Mouse (Mus musculus) midbrain, embryonic 16.5 days (tissue): ENCODE measurements around the gene Cdc42ep4. TPM values are rescaled to one million over a fixed set of nuclear protein-coding genes. Genes with fewer than 3 reads are reported as not detected.

Source experiments
- ATAC-seq: fragments of 200-750 bp; cut with Nextera tagmentation; 2 replicates; pipeline ENCODE4 v1.8.0; 2017; ENCODE audit warnings: moderate TSS enrichment
- H3K27ac ChIP-seq: fragments of 300-500 bp; sonication (generic); 2 replicates; pipeline ENCODE4 v1.5.1; 2014; ENCODE audit warnings: mild to moderate bottlenecking, low read length, mixed read lengths
- H3K27me3 ChIP-seq: fragments of 300-500 bp; sonication (generic); 2 replicates; pipeline ENCODE4 v1.6.1; 2014; ENCODE audit warnings: low read depth, low read length, mixed read lengths; ENCODE audit not compliant: control insufficient read depth, insufficient read depth
- H3K36me3 ChIP-seq: fragments of 300-500 bp; sonication (generic); 2 replicates; pipeline ENCODE4 v1.6.1; 2014; ENCODE audit warnings: mild to moderate bottlenecking, low read length, moderate library complexity, mixed read lengths; ENCODE audit not compliant: control insufficient read depth, insufficient read depth
- H3K4me1 ChIP-seq: fragments of 300-500 bp; sonication (generic); 2 replicates; pipeline ENCODE4 v1.6.1; 2014; ENCODE audit warnings: mild to moderate bottlenecking, low read length, mixed read lengths; ENCODE audit not compliant: control insufficient read depth, insufficient read depth
- H3K4me2 ChIP-seq: fragments of 300-500 bp; sonication (generic); 2 replicates; pipeline ENCODE4 v1.6.1; 2014; ENCODE audit warnings: mild to moderate bottlenecking, low read length, mixed read lengths
- H3K4me3 ChIP-seq: fragments of 300-500 bp; sonication (generic); 2 replicates; pipeline ENCODE4 v1.5.1; 2014; ENCODE audit warnings: low read depth, mild to moderate bottlenecking, low read length, moderate library complexity, mixed read lengths
- H3K9ac ChIP-seq: fragments of 300-500 bp; sonication (generic); 2 replicates; pipeline ENCODE4 v1.6.1; 2014; ENCODE audit warnings: low read depth, low read length, mixed read lengths
- H3K9me3 ChIP-seq: fragments of 300-500 bp; sonication (generic); replicated peaks from 2 replicates; pipeline ENCODE4 v1.6.1; 2014; ENCODE audit warnings: mild to moderate bottlenecking, low read length, mixed read lengths; ENCODE audit not compliant: control insufficient read depth, poor library complexity, severe bottlenecking
- WGBS: fragments of 180-500 bp; shearing (Covaris S2); extraction: QIAGEN DNeasy Blood & Tissue Kit; methylation state at CpG from one replicate; pipeline ENCODE4 v1.1.7; 2014; 5-methylcytosine and 5-hydroxymethylcytosine counted together
- polyA plus RNA-seq: library from polyadenylated mRNA; unstranded; fragments of >200 nt; fragmentation: Nextera tagmentation; extraction: Ambion mirVana; gene quantifications from 2 replicates; pipeline ENCODE4 v1.2.1, GENCODE M21; 2015

Gene Cdc42ep4
- polyA plus RNA-seq, 1 experiment from 2014 or later = 73.2 TPM

DNA sequence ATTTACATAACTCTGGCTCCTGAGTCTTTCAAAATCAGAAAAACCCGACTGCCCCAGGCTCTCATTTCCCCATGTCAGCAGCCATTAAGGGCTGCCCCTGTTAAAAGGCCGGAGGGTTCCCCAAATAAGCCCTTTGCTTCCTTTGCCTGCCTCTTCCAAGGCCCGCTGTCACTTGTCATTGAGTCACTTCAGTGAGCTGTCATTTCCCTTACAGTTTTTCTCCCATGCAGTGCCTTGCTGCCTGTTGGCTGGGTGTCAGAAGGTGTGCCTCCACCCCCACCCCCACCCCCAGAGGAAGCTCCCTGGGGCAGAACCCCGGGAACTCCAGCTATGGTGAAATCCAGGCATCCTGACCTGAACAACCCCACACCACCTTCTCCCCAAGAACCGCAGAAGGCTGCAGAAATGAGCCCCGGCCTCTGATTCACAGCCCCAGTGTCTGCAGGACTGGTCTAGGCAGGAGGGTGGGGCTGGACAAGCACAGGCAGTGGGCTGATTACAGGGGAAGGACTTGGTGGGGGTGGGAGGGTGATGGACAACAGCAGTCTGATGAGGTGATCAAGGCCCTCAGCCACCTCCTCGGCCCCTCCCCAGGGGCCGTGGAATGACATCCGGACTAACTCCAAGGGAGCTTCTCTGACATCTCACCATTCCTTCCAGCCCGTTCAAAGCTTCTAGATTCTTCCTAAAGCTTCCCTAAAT is 14.8 kb upstream of the Cdc42ep4 start:
- 56% methylated on average over 10 of the region's 10 CpGs for WGBS
- Histone ChIP-seq H3K9ac (0 out of 2 replicates have a peak overlapping the region, but pooled peaks have one; percentile 30), H3K27ac (no peak overlapping the region), H3K36me3 (no peaks in the 10 kb centered on the region), H3K4me1 (no peaks in the 10 kb centered on the region; the same call in 1 of the 2 replicates), H3K4me2 (no peak overlapping the region), H3K27me3 (no peaks in the 10 kb centered on the region), H3K4me3 (no peak overlapping the region), H3K9me3 (no peaks in the 10 kb centered on the region)
- no peak for ATAC-seq

DNA sequence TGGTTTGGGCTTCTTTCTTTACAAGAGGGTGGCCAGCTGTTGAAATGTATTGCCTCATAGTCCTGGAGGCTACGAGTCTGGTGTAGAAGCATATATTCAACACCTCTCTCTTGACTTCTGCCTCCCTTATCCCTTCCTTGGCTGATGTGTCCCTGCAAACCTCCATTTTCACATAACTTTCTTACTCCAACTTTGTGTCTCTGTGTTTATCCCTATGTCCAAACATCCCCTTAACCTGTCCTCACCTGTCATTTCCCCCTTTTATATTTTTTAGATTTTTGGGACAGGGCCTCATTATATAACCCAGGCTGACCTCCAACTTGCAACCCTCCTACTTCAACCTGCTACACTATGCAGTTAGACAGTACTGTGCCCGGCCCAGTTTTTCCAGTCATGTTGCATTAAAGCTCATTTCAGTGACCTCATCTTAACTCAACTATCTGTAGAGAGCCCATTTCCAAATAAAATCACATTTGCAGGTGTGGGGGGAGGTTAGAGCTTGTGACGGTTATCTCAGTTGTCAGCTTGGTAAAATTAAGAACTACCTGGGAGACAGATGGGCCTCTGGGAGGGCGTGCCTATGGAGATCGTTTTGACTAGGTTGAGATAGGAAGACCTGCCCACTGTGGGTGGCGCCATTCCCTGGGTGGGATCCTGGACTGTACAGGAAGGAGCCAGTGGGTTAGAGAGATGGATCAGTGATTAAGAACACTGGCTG is 12.6 kb upstream of the Cdc42ep4 start:
- H3K36me3 ChIP-seq = no peaks in the 10 kb centered on the region
- ATAC-seq = no peak
- no peaks in the 10 kb centered on the region; the same call in 1 of the 2 replicates for H3K4me1 ChIP-seq
- H3K9ac ChIP-seq = no peak overlapping the region
- H3K4me2 ChIP-seq = no peak overlapping the region
- H3K27ac ChIP-seq = no peak overlapping the region
- H3K27me3 ChIP-seq = no peaks in the 10 kb centered on the region
- no peak overlapping the region for H3K4me3 ChIP-seq
- WGBS = 95% methylated on average over 6 of the region's 6 CpGs
- H3K9me3 ChIP-seq = no peaks in the 10 kb centered on the region

- ATAC-seq = no peak
- Histone ChIP-seq H3K27me3 (no peaks in the 10 kb centered on the region), H3K27ac (no peak overlapping the region), H3K4me1 (no peaks in the 10 kb centered on the region; the same call in 1 of the 2 replicates), H3K36me3 (no peaks in the 10 kb centered on the region), H3K9me3 (no peaks in the 10 kb centered on the region), H3K9ac (no peak overlapping the region), H3K4me3 (no peak overlapping the region), H3K4me2 (no peak overlapping the region)
- WGBS = 26% methylated on average over 5 of the region's 5 CpGs
Observed at GRCm38 (mm10) chr11:113763449-113763848, 11.8 kb upstream of the Cdc42ep4 start.

DNA sequence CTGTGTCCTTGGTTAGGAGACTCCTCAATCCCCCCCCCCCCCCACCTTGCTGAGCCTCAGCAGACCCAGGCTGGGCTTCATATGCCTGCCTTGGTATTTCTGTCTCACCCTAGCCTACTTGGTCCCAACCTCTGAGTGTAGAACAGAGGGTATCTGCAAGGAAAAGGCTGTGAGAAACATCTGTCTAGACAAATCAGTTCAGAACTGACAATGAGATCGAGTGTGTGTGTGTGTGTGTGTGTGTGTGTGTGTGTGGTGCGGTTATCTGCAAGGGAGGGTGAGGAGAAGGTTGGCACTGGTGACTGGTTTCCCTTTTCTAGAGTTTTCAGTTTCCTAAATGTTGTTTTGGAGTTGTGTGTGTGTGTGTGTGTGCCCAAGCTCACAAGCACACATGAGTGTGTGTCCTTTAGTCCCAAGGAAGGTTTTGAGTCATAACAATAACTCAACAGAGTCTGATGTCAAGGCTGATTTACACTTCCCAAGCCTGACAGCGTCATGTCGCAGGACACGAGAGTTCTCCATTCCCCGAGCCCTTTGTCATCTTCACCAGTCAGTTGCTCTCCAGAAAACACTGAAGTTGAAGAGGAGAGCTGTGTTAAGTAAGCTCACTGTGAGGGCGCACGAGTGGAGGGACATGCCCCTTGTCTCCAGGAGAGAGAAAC is 10.6 kb upstream of the Cdc42ep4 start:
- 83% methylated on average over 8 of the region's 8 CpGs for WGBS
- H3K27me3 ChIP-seq = no peaks in the 10 kb centered on the region
- no peak overlapping the region for H3K4me2 ChIP-seq

GRCm38 (mm10) chr11:113761646-113762045 is 10.0 kb upstream of the Cdc42ep4 start:
- H3K9ac ChIP-seq = no peak overlapping the region
- no peak for ATAC-seq
- H3K9me3 ChIP-seq = no peaks in the 10 kb centered on the region
- H3K4me1 ChIP-seq = no peaks in the 10 kb centered on the region; the same call in 1 of the 2 replicates
- H3K4me3 ChIP-seq = no peak overlapping the region
- no peaks in the 10 kb centered on the region for H3K36me3 ChIP-seq
- H3K27me3 ChIP-seq = no peaks in the 10 kb centered on the region
- WGBS = 91% methylated on average over 7 of the region's 7 CpGs
- no peak overlapping the region for H3K4me2 ChIP-seq
- no peak overlapping the region for H3K27ac ChIP-seq

More for the DNA sequence above, 10.6 kb upstream of the Cdc42ep4 start:
- Histone ChIP-seq H3K4me3 (no peak overlapping the region), H3K27ac (no peak overlapping the region), H3K9me3 (no peaks in the 10 kb centered on the region), H3K36me3 (no peaks in the 10 kb centered on the region), H3K9ac (no peak overlapping the region), H3K4me1 (no peaks in the 10 kb centered on the region; the same call in 1 of the 2 replicates)
- ATAC-seq = no peak

GRCm38 (mm10) chr11:113760476-113760875 is 8.8 kb upstream of the Cdc42ep4 start:
- H3K9ac ChIP-seq = no peak overlapping the region
- no peaks in the 10 kb centered on the region for H3K27me3 ChIP-seq
- no peak overlapping the region for H3K4me3 ChIP-seq
- no peak overlapping the region for H3K27ac ChIP-seq
- H3K9me3 ChIP-seq = no peaks in the 10 kb centered on the region
- H3K36me3 ChIP-seq = no peaks in the 10 kb centered on the region
- ATAC-seq = no peak
- WGBS = 79% methylated on average over 7 of the region's 7 CpGs
- no peaks in the 10 kb centered on the region for H3K4me1 ChIP-seq
- no peak overlapping the region for H3K4me2 ChIP-seq

- Histone ChIP-seq H3K4me1 (no peaks in the 10 kb centered on the region), H3K9ac (no peak overlapping the region), H3K27ac (no peak overlapping the region), H3K27me3 (no peaks in the 10 kb centered on the region), H3K4me2 (no peak overlapping the region), H3K4me3 (no peak overlapping the region), H3K36me3 (no peaks in the 10 kb centered on the region), H3K9me3 (no peaks in the 10 kb centered on the region)
- WGBS = 94% methylated on average over 5 of the region's 5 CpGs
- no peak for ATAC-seq
Observed at GRCm38 (mm10) chr11:113758851-113759250, 7.2 kb upstream of the Cdc42ep4 start.

- Histone ChIP-seq H3K4me2 (no peak overlapping the region), H3K36me3 (no peaks in the 10 kb centered on the region), H3K4me3 (no peak overlapping the region), H3K4me1 (peaks cover 4% of the 10 kb centered on the region; the same call in 1 of the 2 replicates), H3K9ac (no peak overlapping the region), H3K9me3 (no peaks in the 10 kb centered on the region), H3K27me3 (no peaks in the 10 kb centered on the region), H3K27ac (no peak overlapping the region)
- ATAC-seq = no peak
- 93% methylated on average over 12 of the region's 12 CpGs for whole genome bisulfite sequencing
Observed at GRCm38 (mm10) chr11:113756578-113756977, 4.9 kb upstream of the Cdc42ep4 start.

GRCm38 (mm10) chr11:113755878-113756277 is 4.2 kb upstream of the Cdc42ep4 start:
- no peak overlapping the region for H3K4me3 ChIP-seq
- 94% methylated on average over 14 of the region's 14 CpGs for WGBS
- no peak overlapping the region for H3K9ac ChIP-seq
- H3K27ac ChIP-seq = no peak overlapping the region
- H3K4me2 ChIP-seq = no peak overlapping the region
- peaks cover 4% of the 10 kb centered on the region; the same call in 1 of the 2 replicates for H3K4me1 ChIP-seq
- no peaks in the 10 kb centered on the region for H3K27me3 ChIP-seq
- no peaks in the 10 kb centered on the region for H3K36me3 ChIP-seq
- no peak for ATAC-seq
- H3K9me3 ChIP-seq = no peaks in the 10 kb centered on the region
